ENCODE assay signal across 11 mouse cellular contexts in the genomic region with DNA sequence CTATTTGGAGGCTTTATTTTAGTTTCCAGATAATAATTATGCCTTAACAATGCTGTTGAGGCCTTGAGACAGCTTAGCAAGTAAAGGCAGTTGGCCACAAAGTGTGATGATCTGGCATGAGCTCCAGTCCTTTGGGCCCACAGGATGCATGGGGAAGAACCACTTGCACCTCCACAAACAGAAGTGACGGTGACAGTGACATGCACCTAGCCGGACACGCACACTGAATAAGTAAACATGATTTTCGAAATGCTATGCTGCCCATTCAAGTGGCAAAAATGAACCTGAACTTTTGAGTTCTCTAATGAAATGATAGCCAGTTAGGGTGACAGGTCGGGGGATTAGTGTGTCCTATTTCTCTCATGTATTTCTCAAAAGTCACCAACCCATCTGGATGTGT. TPM values are rescaled to one million over a fixed set of nuclear protein-coding genes. Genes with fewer than 3 reads are reported as not detected.
DNase-seq lines count a peak whose midpoint lies in the region; ATAC-seq and TF ChIP-seq lines count a peak whose summit lies in the region.
"Had no signal": no experiment of that assay in that cellular context is flagged by ENCODE, and none has a peak within 500 bp of the region (broad histone marks: within the 10 kb centered on the region; RNA-seq: fewer than 3 reads in every experiment).

No protein-coding gene starts in this region.

- no peaks in the 10 kb centered on the region for H3K36me3 ChIP-seq in embryonic facial prominence, embryonic 12.5 days
- H3K36me3 ChIP-seq in embryonic facial prominence, embryonic 10.5 days (replicated peaks), result no peaks in the 10 kb centered on the region
- no peaks in the 10 kb centered on the region for H3K36me3 ChIP-seq in intestine, embryonic 14.5 days (ENCODE audit: control insufficient read depth, insufficient read depth, low read length)
- H3K36me3 ChIP-seq in intestine, postnatal 0 days (ENCODE audit: control insufficient read depth, insufficient read depth), result no peaks in the 10 kb centered on the region
- no peaks in the 10 kb centered on the region for H3K36me3 ChIP-seq in embryonic facial prominence, embryonic 14.5 days (ENCODE audit: control insufficient read depth, insufficient read depth, low read length)
- no peaks in the 10 kb centered on the region for H3K36me3 ChIP-seq in midbrain, embryonic 15.5 days (replicated peaks)

- no peak overlapping the region for H3K9ac ChIP-seq in embryonic facial prominence, embryonic 12.5 days
- H3K9ac ChIP-seq in intestine, embryonic 14.5 days (ENCODE audit: low read length), result no peak overlapping the region
- H3K9ac ChIP-seq in intestine, postnatal 0 days (ENCODE audit: low read depth, low read length), result no peak overlapping the region
- peak overlapping the region; percentile 49; the same call in 1 of the 2 replicates for H3K9ac ChIP-seq in embryonic facial prominence, embryonic 14.5 days (ENCODE audit: low read depth, low read length)
- no peak overlapping the region for H3K9ac ChIP-seq in midbrain, embryonic 15.5 days
- H3K9ac ChIP-seq: liver, embryonic 14.5 days had no signal

- H3K9me3 ChIP-seq in embryonic facial prominence, embryonic 12.5 days, result no peaks in the 10 kb centered on the region
- H3K9me3 ChIP-seq in embryonic facial prominence, embryonic 10.5 days, result no peaks in the 10 kb centered on the region
- no peaks in the 10 kb centered on the region for H3K9me3 ChIP-seq in intestine, embryonic 14.5 days (ENCODE audit: control insufficient read depth, low read length)
- no peaks in the 10 kb centered on the region for H3K9me3 ChIP-seq in intestine, postnatal 0 days (ENCODE audit: control insufficient read depth)
- H3K9me3 ChIP-seq in embryonic facial prominence, embryonic 14.5 days (ENCODE audit: control insufficient read depth, low read length), result no peaks in the 10 kb centered on the region
- no peaks in the 10 kb centered on the region for H3K9me3 ChIP-seq in midbrain, embryonic 15.5 days

- H3K27ac ChIP-seq in embryonic facial prominence, embryonic 12.5 days, result no peak overlapping the region
- no peak overlapping the region for H3K27ac ChIP-seq in embryonic facial prominence, embryonic 10.5 days (replicated peaks)
- no peak overlapping the region for H3K27ac ChIP-seq in intestine, embryonic 14.5 days (ENCODE audit: low read depth)
- no peak overlapping the region for H3K27ac ChIP-seq in intestine, postnatal 0 days (ENCODE audit: low read depth, low read length)
- no peak overlapping the region for H3K27ac ChIP-seq in embryonic facial prominence, embryonic 14.5 days (replicated peaks; ENCODE audit: low read depth, low read length)
- H3K27ac ChIP-seq in midbrain, embryonic 15.5 days, result no peak overlapping the region
- H3K27ac ChIP-seq: liver, embryonic 14.5 days had no signal

- WGBS in embryonic facial prominence, embryonic 12.5 days, result 84% methylated on average over 5 of the region's 5 CpGs
- WGBS in embryonic facial prominence, embryonic 10.5 days, result 79% methylated on average over 5 of the region's 5 CpGs
- WGBS in intestine, embryonic 14.5 days, result 83% methylated on average over 5 of the region's 5 CpGs
- WGBS in intestine, postnatal 0 days, result 82% methylated on average over 5 of the region's 5 CpGs
- 71% methylated on average over 5 of the region's 5 CpGs for WGBS in embryonic facial prominence, embryonic 14.5 days
- WGBS in midbrain, embryonic 15.5 days, result 77% methylated on average over 5 of the region's 5 CpGs

- H3K4me3 ChIP-seq in embryonic facial prominence, embryonic 12.5 days, result peak overlapping the region; percentile 66
- H3K4me3 ChIP-seq in embryonic facial prominence, embryonic 10.5 days, result no peak overlapping the region
- peak overlapping the region; percentile 12; the same call in 1 of the 2 replicates for H3K4me3 ChIP-seq in intestine, embryonic 14.5 days (ENCODE audit: low read depth, low read length)
- H3K4me3 ChIP-seq in intestine, postnatal 0 days (ENCODE audit: low read depth, low read length), result no peak overlapping the region
- H3K4me3 ChIP-seq in embryonic facial prominence, embryonic 14.5 days (ENCODE audit: low read depth, low read length), result peak overlapping the region; percentile 51
- 0 out of 2 replicates have a peak overlapping the region, but pooled peaks have one; percentile 7 for H3K4me3 ChIP-seq in midbrain, embryonic 15.5 days

- H3K4me2 ChIP-seq in embryonic facial prominence, embryonic 12.5 days (replicated peaks), result peak overlapping the region; percentile 36
- H3K4me2 ChIP-seq in intestine, embryonic 14.5 days (ENCODE audit: low read length), result peak overlapping the region; percentile 68
- H3K4me2 ChIP-seq in intestine, postnatal 0 days (replicated peaks; ENCODE audit: low read depth), result no peak overlapping the region
- peak overlapping the region; percentile 90 for H3K4me2 ChIP-seq in embryonic facial prominence, embryonic 14.5 days (ENCODE audit: low read depth, low read length)
- H3K4me2 ChIP-seq in midbrain, embryonic 15.5 days, result peak overlapping the region; percentile 86; the same call in 1 of the 2 replicates

- peaks cover 12% of the 10 kb centered on the region; the same call in 1 of the 2 replicates for H3K4me1 ChIP-seq in embryonic facial prominence, embryonic 12.5 days
- H3K4me1 ChIP-seq in embryonic facial prominence, embryonic 10.5 days, result peaks cover 30% of the 10 kb centered on the region
- peaks cover 14% of the 10 kb centered on the region; the same call in 1 of the 2 replicates for H3K4me1 ChIP-seq in intestine, embryonic 14.5 days (replicated peaks; ENCODE audit: control insufficient read depth, insufficient read depth, low read length)
- H3K4me1 ChIP-seq in intestine, postnatal 0 days (replicated peaks; ENCODE audit: control insufficient read depth, insufficient read depth, low read length), result peaks cover 4% of the 10 kb centered on the region; the same call in 1 of the 2 replicates
- peaks cover 20% of the 10 kb centered on the region for H3K4me1 ChIP-seq in embryonic facial prominence, embryonic 14.5 days (ENCODE audit: control insufficient read depth, insufficient read depth, low read length)
- H3K4me1 ChIP-seq in midbrain, embryonic 15.5 days, result peaks cover 25% of the 10 kb centered on the region

- peaks cover 26% of the 10 kb centered on the region for H3K27me3 ChIP-seq in embryonic facial prominence, embryonic 12.5 days
- peaks cover 47% of the 10 kb centered on the region for H3K27me3 ChIP-seq in embryonic facial prominence, embryonic 10.5 days (replicated peaks; ENCODE audit: low read depth, poor library complexity, severe bottlenecking)
- H3K27me3 ChIP-seq in intestine, embryonic 14.5 days (replicated peaks; ENCODE audit: control insufficient read depth, insufficient read depth, low read length), result peaks cover 25% of the 10 kb centered on the region
- H3K27me3 ChIP-seq in intestine, postnatal 0 days (replicated peaks; ENCODE audit: control insufficient read depth, insufficient read depth, low read length), result peaks cover 51% of the 10 kb centered on the region
- H3K27me3 ChIP-seq in embryonic facial prominence, embryonic 14.5 days (replicated peaks; ENCODE audit: control insufficient read depth, insufficient read depth, low read length), result peaks cover 42% of the 10 kb centered on the region
- H3K27me3 ChIP-seq in midbrain, embryonic 15.5 days (replicated peaks), result peaks cover 36% of the 10 kb centered on the region

- no peak for DNase-seq in embryonic facial prominence, embryonic 10.5 days (ENCODE audit: low spot score)
- DNase-seq in intestine, embryonic 14.5 days (ENCODE audit: low spot score), result no peak
- DNase-seq in embryonic facial prominence, embryonic 14.5 days (ENCODE audit: low spot score), result no peak
- no peak for DNase-seq in adrenal gland, postnatal 36 days
- DNase-seq in frontal cortex, postnatal 25 days (ENCODE audit: low spot score in 2 of 2), result no peak
- DNase-seq: kidney, postnatal 36 days; right cerebral cortex, postnatal 14 days had no signal

- no peak for ATAC-seq in embryonic facial prominence, embryonic 12.5 days (ENCODE audit: insufficient number of reproducible peaks, insufficient read depth, low FRiP score, low TSS enrichment)
- no peak for ATAC-seq in intestine, embryonic 14.5 days (replicated peaks; ENCODE audit: low FRiP score, low TSS enrichment, low read depth)
- ATAC-seq in intestine, postnatal 0 days, result no peak
- ATAC-seq in embryonic facial prominence, embryonic 14.5 days (ENCODE audit: low read depth), result no peak
- no peak for ATAC-seq in midbrain, embryonic 15.5 days (replicated peaks)

- TF ChIP-seq CTCF in intestine, postnatal 0 days (IDR thresholded peaks at IDR 0.05; ENCODE audit: low read depth), result no peak

RNA-seq across cellular contexts. Expression of gene Hey2, which starts 1.8 kb away (rescaled TPM):
- 17.6 and 19.2 TPM in 2 replicates for polyA plus RNA-seq in embryonic facial prominence, embryonic 12.5 days (2016; fragmentation: Nextera tagmentation; extraction: Ambion mirVana)
- 2.5 and 3.2 TPM in 2 replicates for polyA plus RNA-seq in embryonic facial prominence, embryonic 10.5 days (2016; fragmentation: Nextera tagmentation; extraction: Ambion mirVana)
- 4.0 and 4.4 TPM in 2 replicates for polyA plus RNA-seq in intestine, embryonic 14.5 days (2014; fragmentation: Nextera tagmentation; extraction: Ambion mirVana)
- 1.2 and 1.9 TPM in 2 replicates for polyA plus RNA-seq in intestine, postnatal 0 days (2015; fragmentation: Nextera tagmentation; extraction: Ambion mirVana)
- 4.6 and 5.4 TPM in 2 replicates for polyA plus RNA-seq in embryonic facial prominence, embryonic 14.5 days (2014; fragmentation: Nextera tagmentation; extraction: Ambion mirVana)
- 3.5 and 3.7 TPM in 2 replicates for polyA plus RNA-seq in midbrain, embryonic 15.5 days (2015; fragmentation: Nextera tagmentation; extraction: Ambion mirVana)
- 1 to 10 TPM; 1.1 to 1.4 TPM for total RNA-seq in adrenal gland, postnatal 36 days (2021)

RNA-seq across cellular contexts. Expression of gene Ncoa7, which starts 37.7 kb away (rescaled TPM):
- 12.0 and 14.6 TPM in 2 replicates for polyA plus RNA-seq in embryonic facial prominence, embryonic 12.5 days (2016; fragmentation: Nextera tagmentation; extraction: Ambion mirVana)
- 7.6 and 8.8 TPM in 2 replicates for polyA plus RNA-seq in embryonic facial prominence, embryonic 10.5 days (2016; fragmentation: Nextera tagmentation; extraction: Ambion mirVana)
- 9.2 and 11.4 TPM in 2 replicates for polyA plus RNA-seq in intestine, embryonic 14.5 days (2014; fragmentation: Nextera tagmentation; extraction: Ambion mirVana)
- 10.4 and 13.1 TPM in 2 replicates for polyA plus RNA-seq in intestine, postnatal 0 days (2015; fragmentation: Nextera tagmentation; extraction: Ambion mirVana)
- polyA plus RNA-seq in embryonic facial prominence, embryonic 14.5 days (2014; fragmentation: Nextera tagmentation; extraction: Ambion mirVana), result 10.6 TPM in 2 replicates
- polyA plus RNA-seq in midbrain, embryonic 15.5 days (2015; fragmentation: Nextera tagmentation; extraction: Ambion mirVana), result 18.0 and 19.8 TPM in 2 replicates
- 10 to 100 TPM; 26.0 to 36.8 TPM for total RNA-seq in adrenal gland, postnatal 36 days (2021)

Comparison
In these comparisons a context has a peak if more than half of its experiments do, and no peak if none do; other contexts are left out.
1. H3K4me3 ChIP-seq: peak in embryonic facial prominence, embryonic 12.5 days (single experiment), intestine, embryonic 14.5 days (single experiment), embryonic facial prominence, embryonic 14.5 days (single experiment) and midbrain, embryonic 15.5 days (single experiment); none in embryonic facial prominence, embryonic 10.5 days (single experiment) and intestine, postnatal 0 days (single experiment).